Mouse (Mus musculus) thymus, adult 2 months (tissue): ENCODE results near the gene 1700018B08Rik. TPM values are rescaled to one million over a fixed set of nuclear protein-coding genes. Genes with fewer than 3 reads are reported as not detected.
A peak's percentile ranks its signal among the peaks of the same experiment; 100 is the strongest.

Experiments
- DNase-seq: peaks from one replicate; pipeline ENCODE4 v3.0.0; 2021
- H3K27ac ChIP-seq: fragments of 200-500 bp; 2 replicates; pipeline ENCODE4 v1.5.1; 2012; ENCODE audit warnings: low read length, control low read depth; ENCODE audit not compliant: control insufficient read depth, insufficient read depth
- H3K27me3 ChIP-seq: fragments of 200-500 bp; 2 replicates; pipeline ENCODE4 v1.6.1; 2012; ENCODE audit warnings: mild to moderate bottlenecking, low read length, moderate library complexity, mixed read lengths; ENCODE audit not compliant: control insufficient read depth, insufficient read depth
- H3K36me3 ChIP-seq: fragments of 200-500 bp; 2 replicates; pipeline ENCODE4 v1.6.1; 2012; ENCODE audit warnings: mild to moderate bottlenecking, low read length, moderate library complexity; ENCODE audit not compliant: control insufficient read depth, insufficient read depth
- H3K4me1 ChIP-seq: fragments of 200-500 bp; replicated peaks from 2 replicates; pipeline ENCODE4 v1.6.1; 2012; ENCODE audit warnings: low read length; ENCODE audit not compliant: control insufficient read depth, insufficient read depth
- H3K4me3 ChIP-seq: fragments of 200-500 bp; 2 replicates; pipeline ENCODE4 v1.5.1; 2012; ENCODE audit warnings: mild to moderate bottlenecking, low read length, control low read depth, moderate library complexity; ENCODE audit not compliant: control insufficient read depth, insufficient read depth
- CTCF ChIP-seq: fragments of 200-500 bp; IDR thresholded peaks from 2 replicates; pipeline ENCODE4 v1.5.1; 2012; ENCODE audit warnings: mild to moderate bottlenecking, control low read depth, low read length, moderate library complexity, borderline replicate concordance; ENCODE audit not compliant: control insufficient read depth, poor library complexity, insufficient read depth; ENCODE audit errors: extremely low read depth
- POLR2A ChIP-seq: fragments of 200-500 bp; IDR thresholded peaks from 2 replicates; pipeline ENCODE4 v1.6.1; 2012; ENCODE audit warnings: mild to moderate bottlenecking, low read length, control low read depth, moderate library complexity; ENCODE audit not compliant: control insufficient read depth, poor library complexity, insufficient read depth; ENCODE audit errors: extremely low read depth
- WGBS: fragments of 180-500 bp; shearing (Covaris S2); methylation state at CpG from one replicate; pipeline ENCODE4 v1.1.7; 2018; 5-methylcytosine and 5-hydroxymethylcytosine counted together
- polyA plus RNA-seq: library from polyadenylated mRNA; depleted of rRNA; stranded (reverse); fragments of >200 nt; gene quantifications from 2 replicates; pipeline ENCODE4 v1.2.3, GENCODE M21; 2012; rRNA removed

1700018B08Rik gene
- polyA plus RNA-seq, result 0.35 TPM in 1 of 2 replicates, not detected in the other

GRCm38 (mm10) chr8:121544276-121544785, at the start of gene 1700018B08Rik:
TSS of gene 1700018B08Rik (minus strand) at chr8:121544320.
- no peak for DNase-seq
- Histone ChIP-seq H3K36me3 (no peaks in the 10 kb centered on the region), H3K27me3 (no peaks in the 10 kb centered on the region)

DNA sequence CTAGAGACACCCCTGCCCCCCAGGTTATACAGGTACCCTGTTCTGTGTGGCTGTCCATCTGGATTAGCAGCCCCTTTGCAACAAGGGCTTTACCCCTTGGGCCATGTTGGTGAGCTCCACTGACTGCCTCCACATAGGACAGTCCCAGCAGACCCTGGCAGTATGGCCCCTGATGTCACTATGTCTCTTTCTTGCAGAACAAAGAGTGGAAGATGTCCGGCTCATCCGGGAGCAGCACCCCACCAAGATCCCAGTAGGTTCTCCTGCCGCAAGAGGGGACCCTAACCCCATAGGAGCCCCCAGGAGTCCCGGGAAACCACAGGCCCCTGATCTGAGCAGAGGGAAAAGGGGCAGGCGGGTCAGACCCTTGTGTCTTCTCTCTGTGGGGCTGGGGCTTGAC, 49.2 kb upstream of the 1700018B08Rik start:
- TF ChIP-seq POLR2A (no peak), CTCF (no peak)

More at GRCm38 (mm10) chr8:121544276-121544785, at the start of gene 1700018B08Rik:
- Histone ChIP-seq H3K4me3 (no peak within 1 kb of the TSS), H3K27ac (no peak within 1 kb of the TSS), H3K4me1 (no peaks in the 10 kb centered on the region)
- WGBS, result 90% methylated on average over 12 of the region's 12 CpGs
- no peak for TF ChIP-seq POLR2A
- TF ChIP-seq CTCF, result no peak

DNA sequence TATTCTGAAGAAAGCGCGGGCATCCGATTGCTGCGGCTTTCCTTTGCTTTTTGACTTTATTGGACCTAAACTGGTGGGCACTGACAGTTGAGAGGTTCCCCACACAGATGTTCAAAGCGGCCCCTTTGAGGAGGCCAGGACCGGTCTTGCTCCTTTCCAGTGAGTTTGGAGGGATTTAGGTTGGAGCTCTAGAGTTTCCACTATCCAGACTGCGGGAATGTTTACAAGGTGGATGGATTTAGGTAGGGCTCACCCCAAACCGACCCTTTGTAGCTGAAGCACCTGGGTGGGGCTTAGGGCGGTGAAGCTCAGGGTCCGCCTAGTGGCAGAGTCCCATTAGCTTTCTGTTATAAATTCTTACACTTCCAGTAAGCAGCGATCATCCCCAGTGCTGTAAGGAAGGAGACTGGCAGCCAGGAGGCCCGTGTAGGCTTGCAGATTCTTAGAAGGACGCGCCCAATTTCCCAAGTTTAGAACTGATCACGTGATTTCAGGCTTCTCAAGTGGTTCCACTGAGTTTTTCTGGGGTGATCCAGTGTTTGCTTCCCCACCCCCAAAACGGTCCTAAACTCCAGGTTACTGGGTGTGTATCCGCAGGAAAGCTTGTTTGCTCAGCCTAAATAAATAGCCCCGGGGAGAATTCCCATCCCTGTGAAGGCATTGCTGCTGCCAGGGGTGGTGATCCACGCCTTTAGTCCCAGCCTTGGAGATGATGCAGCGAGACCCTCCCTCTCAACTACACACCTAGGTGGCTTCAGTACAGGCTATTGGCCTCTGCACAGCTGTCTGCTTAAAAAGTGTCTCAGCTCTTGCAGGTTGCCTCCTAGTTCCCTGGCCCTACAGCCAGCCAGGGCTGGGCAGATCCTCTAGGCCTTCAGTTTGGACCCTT, 47.3 kb upstream of the 1700018B08Rik start:
- 21% methylated on average over 20 of the region's 20 CpGs for WGBS
- Histone ChIP-seq H3K4me1 (peaks cover 10% of the 10 kb centered on the region), H3K27ac (peak overlapping the region; percentile 45; the same call in 1 of the 2 replicates), H3K36me3 (peaks cover 10% of the 10 kb centered on the region), H3K27me3 (no peaks in the 10 kb centered on the region), H3K4me3 (peak overlapping the region; percentile 68)
- DNase-seq, result peak; percentile 64
- no peak for TF ChIP-seq POLR2A
- peak; percentile 28; the same call in 1 of the 2 replicates for TF ChIP-seq CTCF

More for the DNA sequence above, 49.2 kb upstream of the 1700018B08Rik start:
- WGBS, result 97% methylated on average over 5 of the region's 5 CpGs
- Histone ChIP-seq H3K4me3 (no peak overlapping the region), H3K4me1 (peaks cover 10% of the 10 kb centered on the region), H3K36me3 (peaks cover 21% of the 10 kb centered on the region), H3K27me3 (no peaks in the 10 kb centered on the region), H3K27ac (no peak overlapping the region)
- DNase-seq, result no peak

- Histone ChIP-seq H3K4me1 (peaks cover 13% of the 10 kb centered on the region), H3K27ac (peak within 1 kb of the TSS; percentile 45; the same call in 1 of the 2 replicates), H3K27me3 (no peaks in the 10 kb centered on the region), H3K36me3 (peaks cover 3% of the 10 kb centered on the region; the same call in 1 of the 2 replicates), H3K4me3 (peak within 1 kb of the TSS; percentile 68)
- peak; percentile 97 for DNase-seq
- under 1% methylated on average over 94 of the region's 94 CpGs for WGBS
- TF ChIP-seq CTCF (peak; percentile 41; the same call in 1 of the 2 replicates), POLR2A (peak; percentile 92)
Observed at GRCm38 (mm10) chr8:121590203-121591177, 46.4 kb upstream of the 1700018B08Rik start, which contains the start of gene Map1lc3b. TSS of gene Map1lc3b (plus strand) at chr8:121590361.

DNA sequence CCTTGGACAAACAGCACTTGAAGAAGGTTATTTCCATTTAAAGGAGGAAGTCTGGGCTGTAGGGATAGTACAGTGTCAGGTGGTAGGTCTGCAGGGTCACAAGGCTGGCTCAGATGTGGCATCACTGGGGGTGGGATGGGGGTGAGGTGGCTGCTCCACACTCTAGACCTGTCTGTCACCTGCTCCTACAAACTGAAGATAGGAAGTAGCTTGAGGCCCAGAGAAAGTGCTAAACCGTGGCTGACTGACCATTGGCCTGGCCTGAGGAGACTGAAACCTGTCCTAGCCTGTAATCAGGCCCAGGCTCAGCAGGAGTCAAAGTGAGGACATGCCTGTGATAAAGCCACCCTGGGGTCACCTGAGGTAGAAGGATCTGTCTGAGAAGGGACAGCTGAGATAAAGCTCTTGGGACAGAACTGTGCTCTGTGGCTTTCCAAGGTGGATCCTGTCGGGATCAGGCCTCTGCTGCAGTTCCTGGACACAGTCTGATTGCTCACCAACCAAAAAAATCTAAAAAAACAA, 45.1 kb upstream of the 1700018B08Rik start:
- no peaks in the 10 kb centered on the region for H3K27me3 ChIP-seq
- WGBS, result 85% methylated on average over 2 of the region's 2 CpGs
- peaks cover under 1% of the 10 kb centered on the region; the same call in 1 of the 2 replicates for H3K36me3 ChIP-seq
- peaks cover 17% of the 10 kb centered on the region for H3K4me1 ChIP-seq
- H3K4me3 ChIP-seq, result no peak overlapping the region
- TF ChIP-seq CTCF (no peak), POLR2A (no peak)
- no peak for DNase-seq
- no peak overlapping the region for H3K27ac ChIP-seq

GRCm38 (mm10) chr8:121588750-121589149, 44.6 kb upstream of the 1700018B08Rik start:
- peaks cover 17% of the 10 kb centered on the region for H3K4me1 ChIP-seq
- H3K4me3 ChIP-seq, result no peak overlapping the region
- no peak for DNase-seq
- 95% methylated on average over 4 of the region's 4 CpGs for WGBS
- H3K27me3 ChIP-seq, result no peaks in the 10 kb centered on the region
- no peak overlapping the region for H3K27ac ChIP-seq
- TF ChIP-seq CTCF (no peak), POLR2A (no peak)
- no peaks in the 10 kb centered on the region for H3K36me3 ChIP-seq
